Comparison of ENCODE assay signal across 8 mouse cellular contexts in genomic region chr6:87040971-87041370, GRCm38 (mm10). TPM values are rescaled to one million over a fixed set of nuclear protein-coding genes. Genes with fewer than 3 reads are reported as not detected.
DNase-seq lines count a peak whose midpoint lies in the region; ATAC-seq and TF ChIP-seq lines count a peak whose summit lies in the region.

No protein-coding gene starts in this region.

- no peaks in the 10 kb centered on the region for H3K36me3 ChIP-seq in forebrain, embryonic 10.5 days (replicated peaks)
- no peaks in the 10 kb centered on the region for H3K36me3 ChIP-seq in forebrain, embryonic 12.5 days (replicated peaks)
- no peaks in the 10 kb centered on the region for H3K36me3 ChIP-seq in neural tube, embryonic 13.5 days
- H3K36me3 ChIP-seq in limb, embryonic 11.5 days (ENCODE audit: control insufficient read depth, insufficient read depth, low read length) = no peaks in the 10 kb centered on the region
- H3K36me3 ChIP-seq in midbrain, postnatal 0 days (ENCODE audit: insufficient read depth, low read length) = no peaks in the 10 kb centered on the region

- H3K9me3 ChIP-seq in forebrain, embryonic 10.5 days = no peaks in the 10 kb centered on the region
- H3K9me3 ChIP-seq in forebrain, embryonic 12.5 days = no peaks in the 10 kb centered on the region
- H3K9me3 ChIP-seq in neural tube, embryonic 13.5 days = no peaks in the 10 kb centered on the region
- H3K9me3 ChIP-seq in limb, embryonic 11.5 days (ENCODE audit: control insufficient read depth, low read length) = no peaks in the 10 kb centered on the region
- no peaks in the 10 kb centered on the region for H3K9me3 ChIP-seq in midbrain, postnatal 0 days (ENCODE audit: low read length)

- ATAC-seq in forebrain, embryonic 12.5 days (ENCODE audit: low FRiP score) = no peak
- ATAC-seq in neural tube, embryonic 13.5 days (ENCODE audit: low read depth) = no peak
- no peak for ATAC-seq in limb, embryonic 11.5 days (ENCODE audit: insufficient number of reproducible peaks, low FRiP score, low TSS enrichment, low read depth)
- ATAC-seq in midbrain, postnatal 0 days (ENCODE audit: low FRiP score) = no peak

- H3K4me2 ChIP-seq in forebrain, embryonic 12.5 days = no peak overlapping the region
- no peak overlapping the region for H3K4me2 ChIP-seq in neural tube, embryonic 13.5 days
- H3K4me2 ChIP-seq in limb, embryonic 11.5 days (ENCODE audit: low read depth, severe bottlenecking) = no peak overlapping the region; the same call in 1 of the 2 replicates
- H3K4me2 ChIP-seq in midbrain, postnatal 0 days (ENCODE audit: low read depth, low read length, poor library complexity, severe bottlenecking) = no peak overlapping the region

- peaks cover 23% of the 10 kb centered on the region for H3K4me1 ChIP-seq in forebrain, embryonic 10.5 days
- peaks cover 9% of the 10 kb centered on the region for H3K4me1 ChIP-seq in forebrain, embryonic 12.5 days
- H3K4me1 ChIP-seq in neural tube, embryonic 13.5 days (replicated peaks) = peaks cover 29% of the 10 kb centered on the region
- peaks cover 6% of the 10 kb centered on the region; the same call in 1 of the 2 replicates for H3K4me1 ChIP-seq in limb, embryonic 11.5 days (ENCODE audit: control insufficient read depth, insufficient read depth, low read length)
- H3K4me1 ChIP-seq in midbrain, postnatal 0 days (ENCODE audit: insufficient read depth, low read length) = peaks cover 6% of the 10 kb centered on the region

- WGBS in forebrain, embryonic 10.5 days = 88% methylated on average over 4 of the region's 4 CpGs
- WGBS in forebrain, embryonic 12.5 days = 73% methylated on average over 4 of the region's 4 CpGs
- 80% methylated on average over 4 of the region's 4 CpGs for WGBS in neural tube, embryonic 13.5 days
- 89% methylated on average over 4 of the region's 4 CpGs for WGBS in limb, embryonic 11.5 days
- 80% methylated on average over 4 of the region's 4 CpGs for WGBS in midbrain, postnatal 0 days

- H3K27ac ChIP-seq in forebrain, embryonic 10.5 days = 0 out of 2 replicates have a peak overlapping the region, but pooled peaks have one; percentile 40
- H3K27ac ChIP-seq in forebrain, embryonic 12.5 days = no peak overlapping the region
- peak overlapping the region; percentile 99 for H3K27ac ChIP-seq in neural tube, embryonic 13.5 days (replicated peaks)
- H3K27ac ChIP-seq in limb, embryonic 11.5 days (replicated peaks; ENCODE audit: low read depth, low read length) = peak overlapping the region; percentile 52; the same call in 1 of the 2 replicates
- no peak overlapping the region for H3K27ac ChIP-seq in midbrain, postnatal 0 days (ENCODE audit: low read depth, low read length)

- no peak for TF ChIP-seq CTCF in midbrain, postnatal 0 days (IDR thresholded peaks at IDR 0.05)

- no peaks in the 10 kb centered on the region for H3K27me3 ChIP-seq in forebrain, embryonic 10.5 days (ENCODE audit: poor library complexity, severe bottlenecking)
- no peaks in the 10 kb centered on the region for H3K27me3 ChIP-seq in forebrain, embryonic 12.5 days
- H3K27me3 ChIP-seq in neural tube, embryonic 13.5 days = no peaks in the 10 kb centered on the region
- no peaks in the 10 kb centered on the region for H3K27me3 ChIP-seq in limb, embryonic 11.5 days (ENCODE audit: control insufficient read depth, insufficient read depth, low read length)
- H3K27me3 ChIP-seq in midbrain, postnatal 0 days (ENCODE audit: insufficient read depth, low read length) = no peaks in the 10 kb centered on the region

- no peak overlapping the region for H3K9ac ChIP-seq in forebrain, embryonic 12.5 days
- no peak overlapping the region for H3K9ac ChIP-seq in neural tube, embryonic 13.5 days
- no peak overlapping the region for H3K9ac ChIP-seq in limb, embryonic 11.5 days (ENCODE audit: low read length)
- H3K9ac ChIP-seq in midbrain, postnatal 0 days (replicated peaks; ENCODE audit: low read length, poor library complexity, severe bottlenecking) = no peak overlapping the region

- no peak for DNase-seq in forebrain, embryonic 10.5 days (ENCODE audit: extremely low spot score, low spot score)
- DNase-seq in neural tube, embryonic 10.5 days (ENCODE audit: extremely low spot score, low spot score) = no peak
- DNase-seq in limb, embryonic 11.5 days (ENCODE audit: low spot score) = no peak
- peak; percentile 64 for DNase-seq in thymus, postnatal 25 days
- no peak for DNase-seq in midbrain, postnatal 0 days (ENCODE audit: low spot score)
- no peak for DNase-seq in urinary bladder, postnatal 10 days (ENCODE audit: low spot score)

- H3K4me3 ChIP-seq in forebrain, embryonic 10.5 days = no peak overlapping the region
- H3K4me3 ChIP-seq in forebrain, embryonic 12.5 days (replicated peaks) = no peak overlapping the region
- H3K4me3 ChIP-seq in neural tube, embryonic 13.5 days = no peak overlapping the region
- H3K4me3 ChIP-seq in limb, embryonic 11.5 days (ENCODE audit: low read depth, low read length) = no peak overlapping the region
- no peak overlapping the region for H3K4me3 ChIP-seq in midbrain, postnatal 0 days (ENCODE audit: low read depth, low read length)

RNA-seq across cellular contexts. Expression of gene Gfpt1, which starts 1.7 kb away (rescaled TPM):
- polyA plus RNA-seq in forebrain, embryonic 10.5 days (2016; fragmentation: Nextera tagmentation; extraction: Ambion mirVana) = 13.1 and 13.5 TPM in 2 replicates
- 18.7 and 20.3 TPM in 2 replicates for polyA plus RNA-seq in forebrain, embryonic 12.5 days (2016; fragmentation: Nextera tagmentation; extraction: Ambion mirVana)
- polyA plus RNA-seq in neural tube, embryonic 13.5 days (2015; fragmentation: Nextera tagmentation; extraction: Ambion mirVana) = 19.3 and 20.3 TPM in 2 replicates
- 23.7 and 25.4 TPM in 2 replicates for polyA plus RNA-seq in limb, embryonic 11.5 days (2014; fragmentation: Nextera tagmentation; extraction: Ambion mirVana)
- 43.7 and 62.3 TPM in 2 replicates for total RNA-seq in midbrain, postnatal 0 days (2014; rRNA removed)
- polyA plus RNA-seq in midbrain, postnatal 0 days (2015; fragmentation: Nextera tagmentation; extraction: Ambion mirVana) = 19.3 and 21.4 TPM in 2 replicates

RNA-seq across cellular contexts. Expression of gene Nfu1, which starts 31.9 kb away (rescaled TPM):
- 88.2 and 94.4 TPM in 2 replicates for polyA plus RNA-seq in forebrain, embryonic 10.5 days (2016; fragmentation: Nextera tagmentation; extraction: Ambion mirVana)
- polyA plus RNA-seq in forebrain, embryonic 12.5 days (2016; fragmentation: Nextera tagmentation; extraction: Ambion mirVana) = 83.3 and 86.4 TPM in 2 replicates
- polyA plus RNA-seq in neural tube, embryonic 13.5 days (2015; fragmentation: Nextera tagmentation; extraction: Ambion mirVana) = 126 and 142 TPM in 2 replicates
- 92.3 and 93.6 TPM in 2 replicates for polyA plus RNA-seq in limb, embryonic 11.5 days (2014; fragmentation: Nextera tagmentation; extraction: Ambion mirVana)
- 395 and 506 TPM in 2 replicates for total RNA-seq in midbrain, postnatal 0 days (2014; rRNA removed)
- polyA plus RNA-seq in midbrain, postnatal 0 days (2015; fragmentation: Nextera tagmentation; extraction: Ambion mirVana) = 163 and 175 TPM in 2 replicates

Comparison
In these comparisons a context has a peak if more than half of its experiments do, and no peak if none do; other contexts are left out.
1. H3K27ac ChIP-seq: peak in forebrain, embryonic 10.5 days (single experiment), neural tube, embryonic 13.5 days (single experiment) and limb, embryonic 11.5 days (single experiment); none in forebrain, embryonic 12.5 days (single experiment) and midbrain, postnatal 0 days (single experiment).